Mouse (Mus musculus): ENCODE data around the gene Rgl2.
A peak's percentile ranks its signal among the peaks of the same experiment; 100 is the strongest.

DNA sequence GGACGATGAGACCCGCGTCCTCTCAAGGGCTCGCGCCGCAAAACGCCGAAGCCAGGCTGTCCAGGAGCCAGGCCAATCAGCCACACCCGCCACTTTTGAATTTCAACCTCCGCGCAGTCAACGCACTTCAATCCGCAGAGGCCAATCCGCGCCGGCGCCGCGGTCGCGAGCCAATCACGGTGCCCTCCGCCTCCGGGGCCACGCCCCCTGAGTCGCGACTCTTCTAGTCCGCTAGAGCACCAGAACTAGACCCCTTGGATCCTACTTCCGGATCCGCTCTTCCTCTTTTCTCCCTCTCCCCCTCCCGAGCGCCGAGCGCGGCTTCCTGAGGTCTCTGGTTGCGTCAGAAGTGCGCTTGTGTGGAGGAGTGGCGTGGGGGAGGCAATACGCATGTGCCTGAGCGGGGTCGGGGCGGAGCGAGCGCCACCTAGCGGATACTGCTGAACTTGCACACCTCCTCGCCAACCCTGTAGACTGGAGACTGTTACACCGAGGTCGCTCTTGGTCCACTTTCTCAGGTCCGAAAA lies 38.7 kb upstream of the Rgl2 start, which contains the start of gene Kifc1:
- TF ChIP-seq CTCF (IDR thresholded peaks at IDR 0.05; ENCODE audit: low read depth, low read length) (peak; percentile 93), TAL1 (conservative IDR thresholded peaks at IDR 0.05; ENCODE audit: low read depth, low read length) (no peak), GATA1 (IDR thresholded peaks at IDR 0.05; ENCODE audit: borderline replicate concordance, low read length) (no peak), POLR2AphosphoS5 (IDR thresholded peaks at IDR 0.05; ENCODE audit: insufficient replicate concordance, low read depth, low read length) (no peak), GATA2 (IDR thresholded peaks at IDR 0.05; ENCODE audit: borderline replicate concordance, low read depth, low read length) (no peak)

Measured in G1E (cell line).